Comparison of ENCODE assay signal across 8 mouse cellular contexts in genomic region chr2:170184175-170184983, GRCm38 (mm10). TPM values are rescaled to one million over a fixed set of nuclear protein-coding genes. Genes with fewer than 3 reads are reported as not detected.
DNase-seq lines count a peak whose midpoint lies in the region; ATAC-seq and TF ChIP-seq lines count a peak whose summit lies in the region.

No protein-coding gene starts in this region.

- H3K27ac ChIP-seq in forebrain, embryonic 13.5 days: peak overlapping the region; percentile 40
- H3K27ac ChIP-seq in lung, embryonic 16.5 days (ENCODE audit: low read length): peak overlapping the region; percentile 86
- H3K27ac ChIP-seq in olfactory bulb, adult 2 months (ENCODE audit: insufficient read depth, low read depth, low read length): no peak overlapping the region

- H3K36me3 ChIP-seq in forebrain, embryonic 13.5 days (ENCODE audit: poor library complexity, severe bottlenecking): no peaks in the 10 kb centered on the region
- H3K36me3 ChIP-seq in lung, embryonic 16.5 days (ENCODE audit: control insufficient read depth, insufficient read depth, low read length): no peaks in the 10 kb centered on the region

- no peak for TF ChIP-seq CTCF in olfactory bulb, adult 2 months (IDR thresholded peaks at IDR 0.05; ENCODE audit: insufficient read depth, low read depth, low read length)

- peak overlapping the region; percentile 45 for H3K4me3 ChIP-seq in forebrain, embryonic 13.5 days
- H3K4me3 ChIP-seq in lung, embryonic 16.5 days (ENCODE audit: low read length): peak overlapping the region; percentile 56
- H3K4me3 ChIP-seq in olfactory bulb, adult 2 months (ENCODE audit: insufficient read depth, low read depth, low read length): peak overlapping the region; percentile 50

- ATAC-seq in forebrain, embryonic 13.5 days: peak; percentile 94
- peak; percentile 90 for ATAC-seq in lung, embryonic 16.5 days (ENCODE audit: low read depth)

- H3K27me3 ChIP-seq in forebrain, embryonic 13.5 days: no peaks in the 10 kb centered on the region
- H3K27me3 ChIP-seq in lung, embryonic 16.5 days (ENCODE audit: control insufficient read depth, insufficient read depth, low read depth, low read length): no peaks in the 10 kb centered on the region

- peak overlapping the region; percentile 68 for H3K4me2 ChIP-seq in forebrain, embryonic 13.5 days
- peak overlapping the region; percentile 83 for H3K4me2 ChIP-seq in lung, embryonic 16.5 days (ENCODE audit: low read depth, low read length)

- 2% methylated on average over 32 of the region's 33 CpGs for WGBS in forebrain, embryonic 13.5 days
- under 1% methylated on average over 33 of the region's 33 CpGs for WGBS in lung, embryonic 16.5 days
- 2% methylated on average over 33 of the region's 33 CpGs for WGBS in olfactory bulb, adult 2 months

- no peaks in the 10 kb centered on the region for H3K9me3 ChIP-seq in forebrain, embryonic 13.5 days (replicated peaks)
- no peaks in the 10 kb centered on the region for H3K9me3 ChIP-seq in lung, embryonic 16.5 days (ENCODE audit: control insufficient read depth, low read length)

- peak; percentile 92 for DNase-seq in CD4-positive, CD25-positive, alpha-beta regulatory T cell, adult 2 months (ENCODE audit: low read depth, low spot score)
- DNase-seq in adrenal gland, adult 8-10 months: peak; percentile 69
- DNase-seq in heart, postnatal 36 days: peak; percentile 60 to 68
- DNase-seq in layer of hippocampus, adult 8-10 months (ENCODE audit: low spot score in 2 of 2): peak; percentile 11 to 20
- peak; percentile 68 to 73 for DNase-seq in thymus, postnatal 10 days (ENCODE audit: low spot score in 2 of 2)

- H3K9ac ChIP-seq in forebrain, embryonic 13.5 days: peak overlapping the region; percentile 65
- peak overlapping the region; percentile 70 for H3K9ac ChIP-seq in lung, embryonic 16.5 days (ENCODE audit: low read length)

- H3K4me1 ChIP-seq in forebrain, embryonic 13.5 days: peaks cover 6% of the 10 kb centered on the region; the same call in 1 of the 2 replicates
- H3K4me1 ChIP-seq in lung, embryonic 16.5 days (replicated peaks; ENCODE audit: control insufficient read depth, insufficient read depth, low read length): peaks cover 11% of the 10 kb centered on the region; the same call in 1 of the 2 replicates
- peaks cover 4% of the 10 kb centered on the region; the same call in 1 of the 2 replicates for H3K4me1 ChIP-seq in olfactory bulb, adult 2 months (ENCODE audit: control insufficient read depth, insufficient read depth, low read length)

- no peak for TF ChIP-seq POLR2A in olfactory bulb, adult 2 months (IDR thresholded peaks at IDR 0.05; ENCODE audit: insufficient read depth, low read depth, low read length)

- intact Hi-C loops in heart, postnatal 36 days (cut with DNase I): loop anchor here (2.0 kb wide), 1 partner anchor 24 kb away; no protein-coding TSS in a partner anchor

RNA-seq across cellular contexts. Expression of gene Zfp217, which starts 36.5 kb away (rescaled TPM):
- 10 to 100 TPM; 23.0 to 38.9 (median 32.6) TPM for total RNA-seq in adrenal gland, adult 8-10 months (2022)
- 2.5 and 2.6 TPM in 2 replicates for polyA plus RNA-seq in forebrain, embryonic 13.5 days (2015; fragmentation: Nextera tagmentation; extraction: Ambion mirVana)
- total RNA-seq in heart, postnatal 36 days (2021): 10 to 100 TPM; 11.2 to 13.0 TPM
- 1 to 10 TPM; 3.2 to 5.3 (median 4.5) TPM for total RNA-seq in layer of hippocampus, adult 8-10 months (2022)
- polyA plus RNA-seq in lung, embryonic 16.5 days (2015; fragmentation: Nextera tagmentation; extraction: Ambion mirVana): 5.2 and 6.1 TPM in 2 replicates
- not detected in 2 replicates for polyA plus RNA-seq in olfactory bulb, adult 2 months (2012; ENCODE audit: insufficient read depth, insufficient read length, low replicate concordance, missing spikeins)

Comparison
In these comparisons a context has a peak if more than half of its experiments do, and no peak if none do; other contexts are left out.
1. DNase-seq: peak in every context shown above with its lines; median percentile 92 in CD4-positive, CD25-positive, alpha-beta regulatory T cell, adult 2 months; 70 in thymus, postnatal 10 days; 69 in adrenal gland, adult 8-10 months; 64 in heart, postnatal 36 days; 16 in layer of hippocampus, adult 8-10 months.